Mouse (Mus musculus): ENCODE data around the gene Mgam. TPM values are rescaled to one million over a fixed set of nuclear protein-coding genes. Genes with fewer than 3 reads are reported as not detected.
"Not testable (repeated sequence)": the region's sequence is repeated elsewhere in the genome, so short reads cannot be mapped to it uniquely, and the experiment has no call there.

Gene Mgam
- total RNA-seq, 4 experiments from 2014 or later = 0.09 to 0.19 (median 0.14) TPM; not detected in 1

DNA sequence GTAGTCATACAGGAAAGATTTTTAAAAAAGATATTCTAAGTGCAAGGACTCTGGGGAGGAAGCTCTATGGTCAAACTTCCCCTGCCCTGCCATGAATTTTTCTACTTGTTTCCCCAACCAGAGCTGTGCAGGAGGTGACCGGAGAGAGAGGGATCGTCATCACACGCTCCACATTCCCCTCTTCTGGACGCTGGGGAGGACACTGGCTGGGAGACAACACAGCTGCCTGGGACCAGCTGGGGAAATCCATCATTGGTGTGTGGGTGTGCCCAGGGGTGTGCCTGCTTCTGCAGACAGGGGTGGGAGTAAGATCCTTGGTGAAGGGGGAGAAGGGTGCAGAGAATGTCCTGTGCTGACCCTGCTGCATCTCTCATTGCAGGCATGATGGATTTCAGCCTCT, 99.9 kb downstream of the Mgam start:
- not testable (repeated sequence) for DNase-seq (ENCODE audit: low spot score)

GRCm38 (mm10) chr6:40739545-40739944, 110.9 kb downstream of the Mgam start:
- no peak for DNase-seq (ENCODE audit: low spot score)

DNA sequence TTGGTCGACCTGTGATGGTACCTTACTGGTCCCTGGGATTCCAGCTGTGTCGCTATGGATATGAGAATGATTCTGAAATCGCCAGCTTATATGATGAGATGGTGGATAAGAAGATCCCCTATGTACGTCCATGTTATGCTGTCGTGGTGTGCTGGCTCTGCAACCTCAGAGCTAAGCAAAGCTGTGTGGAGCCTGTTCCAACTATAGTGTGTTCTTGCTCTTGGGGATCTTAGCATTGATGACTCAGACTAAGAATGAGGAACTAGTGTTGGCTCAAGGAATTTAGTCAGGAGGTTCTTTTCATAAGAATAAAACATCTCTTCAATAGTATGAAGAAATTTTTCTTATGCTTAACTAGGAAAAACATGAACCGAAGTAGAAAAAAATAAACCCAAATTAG, 120.4 kb downstream of the Mgam start:
- DNase-seq (ENCODE audit: low spot score) = not testable (repeated sequence)

- no peak for DNase-seq (ENCODE audit: low spot score)
Measured at GRCm38 (mm10) chr6:40755948-40756347, 127.3 kb downstream of the Mgam start.

DNA sequence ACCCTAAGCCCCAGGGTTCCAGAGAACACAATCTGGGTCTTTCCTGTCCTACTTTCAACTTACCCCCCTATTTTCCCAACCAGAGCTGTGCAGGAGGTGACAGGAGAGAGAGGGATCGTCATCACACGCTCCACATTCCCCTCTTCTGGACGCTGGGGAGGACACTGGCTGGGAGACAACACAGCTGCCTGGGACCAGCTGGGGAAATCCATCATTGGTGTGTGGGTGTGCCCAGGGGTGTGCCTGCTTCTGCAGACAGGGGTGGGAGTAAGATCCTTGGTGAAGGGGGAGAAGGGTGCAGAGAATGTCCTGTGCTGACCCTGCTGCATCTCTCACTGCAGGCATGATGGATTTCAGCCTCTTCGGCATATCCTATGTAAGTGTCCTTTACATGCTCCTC, 128.7 kb downstream of the Mgam start:
- not testable (repeated sequence) for DNase-seq (ENCODE audit: low spot score)

GRCm38 (mm10) chr6:40774656-40775055, 146.0 kb downstream of the Mgam start:
- DNase-seq (ENCODE audit: low spot score) = no peak

- no peak for DNase-seq (ENCODE audit: low spot score)
Measured at GRCm38 (mm10) chr6:40778458-40778857, 149.8 kb downstream of the Mgam start.

DNA sequence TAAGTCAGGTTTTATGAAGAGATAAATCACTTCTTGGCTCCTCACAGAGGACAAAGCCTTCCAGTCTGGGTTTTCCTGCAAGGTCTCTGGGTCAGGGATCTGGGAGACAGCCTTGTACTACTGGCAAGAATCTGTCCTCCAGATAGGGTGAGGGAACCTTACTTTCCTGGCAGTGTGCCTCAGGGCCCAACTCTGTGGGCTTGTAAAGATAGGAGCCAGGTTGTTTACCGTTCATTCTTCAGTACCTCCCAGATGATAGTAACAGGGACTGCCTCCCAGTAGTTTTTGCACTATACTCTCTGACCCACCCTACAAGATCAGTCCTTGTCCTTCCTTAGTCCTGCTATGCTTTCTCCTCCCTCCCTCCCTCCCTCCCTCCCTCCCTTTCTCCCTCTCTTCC, 155.0 kb downstream of the Mgam start:
- DNase-seq (ENCODE audit: low spot score) = no peak

DNA sequence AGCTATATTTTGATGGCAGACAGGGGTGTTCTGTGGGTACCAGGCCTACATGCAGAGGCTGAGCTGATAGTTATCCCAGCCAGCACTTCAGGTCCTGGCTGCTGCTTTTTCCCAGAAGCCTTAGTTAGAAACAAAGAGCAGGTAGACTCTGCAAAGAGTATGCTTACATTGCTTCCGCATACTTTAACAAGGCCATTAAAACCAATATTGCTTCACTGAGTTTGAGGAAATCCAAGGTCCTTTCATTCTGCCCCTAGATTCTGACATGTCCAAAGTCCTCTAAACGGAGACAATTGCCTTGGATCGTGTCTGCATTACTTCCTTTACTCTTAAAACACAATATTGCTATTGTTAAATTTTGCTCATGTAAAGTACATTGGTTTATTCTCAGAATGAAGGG, 155.7 kb downstream of the Mgam start:
- DNase-seq (ENCODE audit: low spot score) = no peak

DNA sequence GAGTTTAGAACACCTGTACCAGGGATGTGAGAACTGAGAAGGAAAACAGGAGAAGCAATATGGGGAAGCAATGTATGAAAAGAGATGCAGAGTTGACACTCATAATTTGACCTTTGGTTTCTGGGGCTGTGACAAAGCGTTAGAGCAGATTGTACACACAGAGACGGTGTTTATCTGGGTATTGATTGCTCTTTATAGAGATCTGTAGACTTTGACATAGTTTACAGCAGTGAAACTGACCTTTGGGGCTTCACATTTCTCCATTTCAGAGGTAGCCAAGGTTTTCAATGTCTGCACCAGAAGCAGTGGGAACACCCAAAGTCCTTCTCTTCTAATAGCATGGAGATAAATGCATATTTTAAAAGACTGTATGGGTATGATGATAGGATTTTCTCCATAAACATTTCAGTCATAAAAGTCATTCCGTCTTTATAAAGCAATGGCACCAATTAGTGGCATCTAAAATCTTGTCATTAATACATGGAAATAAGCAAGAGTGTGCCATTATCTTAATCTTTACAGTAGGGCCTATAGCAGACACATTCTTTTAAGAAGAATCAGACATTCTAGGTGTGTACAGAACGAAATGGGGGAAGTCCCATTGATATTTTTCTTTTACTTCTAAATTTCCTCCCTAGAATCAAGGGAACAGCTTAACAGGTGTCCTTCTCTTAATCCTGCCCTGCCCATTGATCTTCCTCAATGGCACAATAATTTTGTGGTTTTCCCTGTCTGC, 166.6 kb downstream of the Mgam start:
- no peak for DNase-seq (ENCODE audit: low spot score)

GRCm38 (mm10) chr6:40818237-40818902, 189.7 kb downstream of the Mgam start:
- no peak for DNase-seq (ENCODE audit: low spot score)

Other genes with a start within 250 kb of the Mgam start
- 1 to 10 TPM; 3.7 to 6.1 (median 5.0) TPM for gene E330009J07Rik, start 192.7 kb upstream of the Mgam start, total RNA-seq (2022)
- not detected for gene Wee2, start 189.7 kb upstream of the Mgam start, total RNA-seq (2022)
- 10 to 100 TPM; 29.8 to 43.8 (median 33.9) TPM for gene Ssbp1, start 157.5 kb upstream of the Mgam start, total RNA-seq (2022)
- gene Tas2r137, start 137.6 kb upstream of the Mgam start, total RNA-seq (2022) = under 1 TPM in 3 of 4 experiments, not detected in 1; 0.25 to 0.28 (median 0.26) TPM
- not detected for gene Tas2r108, start 135.3 kb upstream of the Mgam start, total RNA-seq (2022)
- not detected for gene Prss37, start 109.3 kb upstream of the Mgam start, total RNA-seq (2022)
- not detected for gene Olfr461, start 73.8 kb upstream of the Mgam start, total RNA-seq (2022)
- not detected for gene Olfr460, start 59.3 kb upstream of the Mgam start, total RNA-seq (2022)
- 1 to 10 TPM in 2 of 4 experiments, under 1 TPM in 2; 0.29 to 2.2 (median 1.0) TPM for gene Clec5a, start 43.0 kb upstream of the Mgam start, total RNA-seq (2022)
- not detected for gene Tas2r138, start 15.5 kb upstream of the Mgam start, total RNA-seq (2022)

All from heart, adult 8-10 months (tissue).